Mouse (Mus musculus): ENCODE data around the gene Naa25. TPM values are rescaled to one million over a fixed set of nuclear protein-coding genes. Genes with fewer than 3 reads are reported as not detected.

Gene Naa25
- polyA plus RNA-seq, 1 experiment from 2014 or later = 43.5 TPM

DNA sequence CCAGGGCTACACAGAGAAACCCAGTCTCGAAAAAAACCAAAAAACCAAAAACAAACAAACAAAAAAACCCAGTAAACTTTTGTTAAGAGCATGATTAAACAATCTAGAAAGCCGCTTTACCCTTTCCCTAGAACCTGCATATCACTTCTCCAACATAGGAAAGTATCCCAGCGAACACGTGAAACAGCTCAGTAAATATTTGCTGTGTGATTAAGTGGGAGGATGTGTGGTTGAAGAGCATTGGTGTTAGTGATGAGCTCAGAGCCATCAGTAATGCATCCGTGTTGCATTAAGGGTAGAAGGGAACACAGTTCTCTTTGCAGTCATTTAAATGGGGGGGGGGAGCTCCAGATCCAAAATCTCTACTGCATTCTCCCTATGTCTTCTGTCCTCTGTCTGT lies 87.1 kb downstream of the Naa25 start:
- 57% methylated on average over 5 of the region's 5 CpGs for WGBS
- H3K9me3 ChIP-seq (ENCODE audit: low read depth, low read length) = no peaks in the 10 kb centered on the region
- DNase-seq (no peak), ATAC-seq (ENCODE audit: insufficient read depth) (no peak)
- H3K4me3 ChIP-seq (ENCODE audit: low read depth, low read length) = no peak overlapping the region
- no peak for TF ChIP-seq CTCF (IDR thresholded peaks at IDR 0.05; ENCODE audit: low read depth)
- no peak overlapping the region for H3K27ac ChIP-seq (ENCODE audit: low read depth)
- no peaks in the 10 kb centered on the region for H3K36me3 ChIP-seq (ENCODE audit: insufficient read depth)
- H3K4me1 ChIP-seq (ENCODE audit: insufficient read depth) = no peaks in the 10 kb centered on the region
- H3K9ac ChIP-seq = no peak overlapping the region
- no peak overlapping the region for H3K4me2 ChIP-seq
- no peaks in the 10 kb centered on the region for H3K27me3 ChIP-seq (ENCODE audit: insufficient read depth, low read length)

DNA sequence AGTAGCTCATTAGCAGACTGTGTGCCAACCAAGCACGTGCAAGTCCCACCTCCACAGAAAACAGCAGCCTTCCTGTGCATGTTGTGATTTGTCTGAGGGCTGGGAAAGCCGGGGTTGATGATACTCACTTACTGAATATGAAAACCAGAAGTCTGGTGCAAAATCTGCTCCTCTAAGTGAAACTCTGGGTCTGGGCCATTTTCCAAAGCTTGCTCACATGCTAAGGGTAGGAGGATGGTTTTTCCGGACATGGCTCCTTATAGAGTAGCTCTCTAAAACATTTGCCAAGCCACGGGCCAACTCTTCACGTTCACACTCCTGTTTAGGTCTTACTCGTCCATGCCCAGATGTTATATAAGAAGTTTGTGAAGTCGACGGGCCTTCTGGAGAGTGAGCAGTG lies 95.6 kb downstream of the Naa25 start:
- H3K9me3 ChIP-seq (ENCODE audit: low read depth, low read length) = no peaks in the 10 kb centered on the region
- no peak overlapping the region for H3K4me3 ChIP-seq (ENCODE audit: low read depth, low read length)
- H3K27me3 ChIP-seq (ENCODE audit: insufficient read depth, low read length) = no peaks in the 10 kb centered on the region
- no peak for TF ChIP-seq CTCF (IDR thresholded peaks at IDR 0.05; ENCODE audit: low read depth)
- 63% methylated on average over 8 of the region's 8 CpGs for WGBS
- H3K9ac ChIP-seq = no peak overlapping the region
- no peak overlapping the region for H3K27ac ChIP-seq (ENCODE audit: low read depth)
- ATAC-seq (ENCODE audit: insufficient read depth) (no peak), DNase-seq (no peak)
- no peak overlapping the region for H3K4me2 ChIP-seq
- no peaks in the 10 kb centered on the region for H3K4me1 ChIP-seq (ENCODE audit: insufficient read depth)
- H3K36me3 ChIP-seq (ENCODE audit: insufficient read depth) = no peaks in the 10 kb centered on the region

Other genes starting within 250 kb of the Naa25 start
- 25.6 and 26.6 TPM in 2 replicates for gene Ptpn11, start 206.5 kb upstream of the Naa25 start, polyA plus RNA-seq (2014; fragmentation: Nextera tagmentation; extraction: Ambion mirVana)
- 673 and 709 TPM in 2 replicates for gene Rpl6, start 193.5 kb upstream of the Naa25 start, polyA plus RNA-seq (2014; fragmentation: Nextera tagmentation; extraction: Ambion mirVana)
- gene Hectd4, start 177.7 kb upstream of the Naa25 start, polyA plus RNA-seq (2014; fragmentation: Nextera tagmentation; extraction: Ambion mirVana) = 6.8 and 7.1 TPM in 2 replicates
- gene Trafd1, start 12.3 kb upstream of the Naa25 start, polyA plus RNA-seq (2014; fragmentation: Nextera tagmentation; extraction: Ambion mirVana) = 60.8 and 61.0 TPM in 2 replicates
- gene Tmem116, start 54.0 kb downstream of the Naa25 start, polyA plus RNA-seq (2014; fragmentation: Nextera tagmentation; extraction: Ambion mirVana) = 1.7 and 2.0 TPM in 2 replicates
- 117 TPM in 2 replicates for gene Erp29, start 54.6 kb downstream of the Naa25 start, polyA plus RNA-seq (2014; fragmentation: Nextera tagmentation; extraction: Ambion mirVana)
- 0.11 TPM in 1 of 2 replicates, not detected in the other for gene Adam1b, start 105.5 kb downstream of the Naa25 start, polyA plus RNA-seq (2014; fragmentation: Nextera tagmentation; extraction: Ambion mirVana)
- gene Adam1a, start 147.5 kb downstream of the Naa25 start, polyA plus RNA-seq (2014; fragmentation: Nextera tagmentation; extraction: Ambion mirVana) = 1.6 and 1.7 TPM in 2 replicates
- gene Gm42878, start 147.5 kb downstream of the Naa25 start, polyA plus RNA-seq (2014; fragmentation: Nextera tagmentation; extraction: Ambion mirVana) = not detected in 2 replicates
- gene Mapkapk5, start 148.0 kb downstream of the Naa25 start, polyA plus RNA-seq (2014; fragmentation: Nextera tagmentation; extraction: Ambion mirVana) = 55.1 and 57.5 TPM in 2 replicates
- gene Aldh2, start 195.9 kb downstream of the Naa25 start, polyA plus RNA-seq (2014; fragmentation: Nextera tagmentation; extraction: Ambion mirVana) = 123 and 125 TPM in 2 replicates
- gene Acad12, start 221.0 kb downstream of the Naa25 start, polyA plus RNA-seq (2014; fragmentation: Nextera tagmentation; extraction: Ambion mirVana) = 1.7 and 1.8 TPM in 2 replicates

Data from lung, embryonic 14.5 days (tissue).